Comparison of ENCODE assay signal across 9 mouse cellular contexts in the genomic region with DNA sequence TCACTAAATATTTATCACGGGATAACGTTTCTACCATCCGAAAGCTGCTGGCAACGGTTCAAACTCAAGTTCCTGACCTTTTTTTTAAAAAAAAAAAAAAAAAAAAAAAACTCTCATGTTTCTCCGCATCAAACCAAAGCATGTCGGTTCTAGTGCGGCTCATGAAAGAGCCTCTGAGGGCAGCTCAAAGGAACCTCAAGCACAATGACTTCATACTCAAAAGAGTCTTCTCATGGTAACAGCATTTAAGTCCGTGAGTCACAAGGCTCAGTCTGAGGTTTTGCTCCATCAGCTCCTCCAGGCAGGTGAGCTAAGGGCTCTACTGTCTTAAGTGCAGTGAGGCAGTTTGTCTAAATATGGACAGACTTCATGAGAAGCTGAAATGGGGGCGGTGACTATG. TPM values are rescaled to one million over a fixed set of nuclear protein-coding genes. Genes with fewer than 3 reads are reported as not detected.
A peak's percentile ranks its signal among the peaks of the same experiment; 100 is the strongest.
DNase-seq lines count a peak whose midpoint lies in the region; ATAC-seq lines count a peak whose summit lies in the region.
"Had no signal": no experiment of that assay in that cellular context is flagged by ENCODE, and none has a peak within 500 bp of the region (broad histone marks: within the 10 kb centered on the region; RNA-seq: fewer than 3 reads in every experiment).

No protein-coding gene starts in this region.

- 0 out of 2 replicates have a peak overlapping the region, but pooled peaks have one; percentile 8 for H3K4me2 ChIP-seq in embryonic facial prominence, embryonic 14.5 days (ENCODE audit: low read depth, low read length)
- H3K4me2 ChIP-seq: midbrain, embryonic 12.5 days had no signal

- no peaks in the 10 kb centered on the region for H3K36me3 ChIP-seq in embryonic facial prominence, embryonic 14.5 days (ENCODE audit: control insufficient read depth, insufficient read depth, low read length)
- H3K36me3 ChIP-seq in hindbrain, embryonic 10.5 days: no peaks in the 10 kb centered on the region
- H3K36me3 ChIP-seq: midbrain, embryonic 12.5 days had no signal

- peaks cover 12% of the 10 kb centered on the region for H3K4me1 ChIP-seq in embryonic facial prominence, embryonic 14.5 days (ENCODE audit: control insufficient read depth, insufficient read depth, low read length)
- 0 out of 2 replicates have a peak, but pooled peaks cover 4% of the 10 kb centered on the region for H3K4me1 ChIP-seq in hindbrain, embryonic 10.5 days (replicated peaks)
- H3K4me1 ChIP-seq: midbrain, embryonic 12.5 days had no signal

- peak; percentile 89 for ATAC-seq in embryonic facial prominence, embryonic 14.5 days (ENCODE audit: low read depth)
- ATAC-seq in megakaryocyte, adult 5-6 weeks (ENCODE audit: poor library complexity, severe bottlenecking): 0 out of 2 replicates have a peak, but pooled peaks have one; percentile 11
- no peak for ATAC-seq in monocyte, adult 5-6 weeks (replicated peaks; ENCODE audit: insufficient number of reproducible peaks, low FRiP score, low TSS enrichment, poor library complexity, severe bottlenecking)

- 21% methylated on average over 9 of the region's 9 CpGs for WGBS in embryonic facial prominence, embryonic 14.5 days
- WGBS in hindbrain, embryonic 10.5 days: 75% methylated on average over 9 of the region's 9 CpGs

- no peak overlapping the region for H3K4me3 ChIP-seq in embryonic facial prominence, embryonic 14.5 days (ENCODE audit: low read depth, low read length)
- H3K4me3 ChIP-seq in hindbrain, embryonic 10.5 days: no peak overlapping the region
- H3K4me3 ChIP-seq: midbrain, embryonic 12.5 days had no signal

- DNase-seq in kidney, postnatal 10 days: peak; percentile 57
- DNase-seq in kidney, adult 18-20 months: no peak
- DNase-seq in embryonic facial prominence, embryonic 14.5 days (ENCODE audit: low spot score): peak; percentile 84
- peak; percentile 38 to 66 for DNase-seq in thymus, postnatal 36 days
- no peak for DNase-seq in layer of hippocampus, adult 9-11 months
- no peak for DNase-seq in hindbrain, embryonic 10.5 days (ENCODE audit: low spot score)

- no peaks in the 10 kb centered on the region for H3K9me3 ChIP-seq in embryonic facial prominence, embryonic 14.5 days (ENCODE audit: control insufficient read depth, low read length)
- no peaks in the 10 kb centered on the region for H3K9me3 ChIP-seq in hindbrain, embryonic 10.5 days
- H3K9me3 ChIP-seq: midbrain, embryonic 12.5 days had no signal

- H3K27ac ChIP-seq in embryonic facial prominence, embryonic 14.5 days (replicated peaks; ENCODE audit: low read depth, low read length): no peak overlapping the region
- H3K27ac ChIP-seq in hindbrain, embryonic 10.5 days: no peak overlapping the region
- H3K27ac ChIP-seq: midbrain, embryonic 12.5 days had no signal

- no peak overlapping the region for H3K9ac ChIP-seq in embryonic facial prominence, embryonic 14.5 days (ENCODE audit: low read depth, low read length)
- H3K9ac ChIP-seq: midbrain, embryonic 12.5 days had no signal

- no peaks in the 10 kb centered on the region for H3K27me3 ChIP-seq in embryonic facial prominence, embryonic 14.5 days (replicated peaks; ENCODE audit: control insufficient read depth, insufficient read depth, low read length)
- no peaks in the 10 kb centered on the region for H3K27me3 ChIP-seq in hindbrain, embryonic 10.5 days (ENCODE audit: insufficient read depth, poor library complexity, severe bottlenecking)

RNA-seq across cellular contexts. Expression of gene Atxn1, which starts 42.3 kb away (rescaled TPM):
- 3.6 and 3.8 TPM in 2 replicates for polyA plus RNA-seq in embryonic facial prominence, embryonic 14.5 days (2014; fragmentation: Nextera tagmentation; extraction: Ambion mirVana)
- 4.8 and 9.0 TPM in 2 replicates for total RNA-seq in megakaryocyte, adult 5-6 weeks (2015)
- total RNA-seq in megakaryocyte, adult 5-6 weeks (2017): 5.9 and 22.2 TPM in 2 replicates
- polyA plus RNA-seq in hindbrain, embryonic 10.5 days (2016; fragmentation: Nextera tagmentation; extraction: Ambion mirVana): 1.7 and 2.4 TPM in 2 replicates
- 8.2 to 29.2 TPM (median 18.5 TPM) in 3 replicates for total RNA-seq in monocyte, adult 5-6 weeks (2017)

Comparison
In these comparisons a context has a peak if more than half of its experiments do, and no peak if none do; other contexts are left out.
1. DNase-seq: peak in kidney, postnatal 10 days (single experiment), embryonic facial prominence, embryonic 14.5 days (single experiment) and thymus, postnatal 36 days (2 of 2); none in kidney, adult 18-20 months (single experiment), layer of hippocampus, adult 9-11 months (single experiment) and hindbrain, embryonic 10.5 days (single experiment).